11 mouse cellular contexts compared by ENCODE assay signal in genomic region chr11:31386571-31386970, GRCm38 (mm10). TPM values are rescaled to one million over a fixed set of nuclear protein-coding genes. Genes with fewer than 3 reads are reported as not detected.
DNase-seq lines count a peak whose midpoint lies in the region; ATAC-seq lines count a peak whose summit lies in the region.
"Had no signal": no experiment of that assay in that cellular context is flagged by ENCODE, and none has a peak within 500 bp of the region (broad histone marks: within the 10 kb centered on the region; RNA-seq: fewer than 3 reads in every experiment).

No protein-coding gene starts in this region.

- H3K9ac ChIP-seq in heart, embryonic 12.5 days = no peak overlapping the region
- no peak overlapping the region for H3K9ac ChIP-seq in hindbrain, embryonic 11.5 days (ENCODE audit: low read depth, low read length)

- H3K36me3 ChIP-seq in heart, embryonic 12.5 days = no peaks in the 10 kb centered on the region
- no peaks in the 10 kb centered on the region for H3K36me3 ChIP-seq in hindbrain, embryonic 11.5 days (ENCODE audit: control insufficient read depth, insufficient read depth, low read length)

- no peaks in the 10 kb centered on the region for H3K4me1 ChIP-seq in heart, embryonic 12.5 days (replicated peaks)
- H3K4me1 ChIP-seq in brown adipose tissue, adult 24 weeks (ENCODE audit: control insufficient read depth, insufficient read depth, insufficient read length, low read length) = no peaks in the 10 kb centered on the region
- no peaks in the 10 kb centered on the region for H3K4me1 ChIP-seq in hindbrain, embryonic 11.5 days (replicated peaks; ENCODE audit: control insufficient read depth, insufficient read depth, low read length)

- H3K27me3 ChIP-seq in heart, embryonic 12.5 days (replicated peaks) = no peaks in the 10 kb centered on the region
- no peaks in the 10 kb centered on the region for H3K27me3 ChIP-seq in hindbrain, embryonic 11.5 days (ENCODE audit: control insufficient read depth, insufficient read depth, low read length)

- H3K27ac ChIP-seq in heart, embryonic 12.5 days (ENCODE audit: poor library complexity, severe bottlenecking) = no peak overlapping the region
- 0 out of 2 replicates have a peak overlapping the region, but pooled peaks have one; percentile 10 for H3K27ac ChIP-seq in brown adipose tissue, adult 24 weeks (replicated peaks; ENCODE audit: low read depth, low read length)
- H3K27ac ChIP-seq in hindbrain, embryonic 11.5 days (ENCODE audit: low read depth, low read length) = no peak overlapping the region

- H3K9me3 ChIP-seq in heart, embryonic 12.5 days (replicated peaks) = no peaks in the 10 kb centered on the region
- no peaks in the 10 kb centered on the region for H3K9me3 ChIP-seq in hindbrain, embryonic 11.5 days (ENCODE audit: control insufficient read depth, low read length)

- 55% methylated on average over 3 of the region's 3 CpGs for WGBS in heart, embryonic 12.5 days
- 66% methylated on average over 3 of the region's 3 CpGs for WGBS in hindbrain, embryonic 11.5 days

- H3K4me2 ChIP-seq in heart, embryonic 12.5 days = no peak overlapping the region
- H3K4me2 ChIP-seq in hindbrain, embryonic 11.5 days (replicated peaks; ENCODE audit: low read depth, low read length) = no peak overlapping the region

- peak; percentile 20 to 56 for DNase-seq in heart, adult 18-20 months
- DNase-seq in 3T3-L1 (ENCODE audit: low read depth, low spot score) = peak; percentile 73
- DNase-seq in kidney, postnatal 14 days = peak; percentile 65
- no peak for DNase-seq in gastrocnemius, adult 18-20 months (ENCODE audit: low spot score)
- no peak for DNase-seq in hindbrain, embryonic 11.5 days (ENCODE audit: low spot score)
- no peak for DNase-seq in gastrocnemius, adult 8-10 months (ENCODE audit: low spot score in 2 of 2)
- DNase-seq: adrenal gland, postnatal 36 days; heart, postnatal 4 days had no signal

- H3K4me3 ChIP-seq in heart, embryonic 12.5 days = no peak overlapping the region
- H3K4me3 ChIP-seq in brown adipose tissue, adult 24 weeks (ENCODE audit: insufficient read depth, low read depth, low read length) = no peak overlapping the region
- H3K4me3 ChIP-seq in hindbrain, embryonic 11.5 days (ENCODE audit: low read depth, low read length) = no peak overlapping the region

- ATAC-seq in heart, embryonic 12.5 days (ENCODE audit: insufficient number of reproducible peaks, low FRiP score) = no peak
- no peak for ATAC-seq in hindbrain, embryonic 11.5 days (ENCODE audit: low FRiP score)
- ATAC-seq: lung, postnatal 0 days had no signal

RNA-seq across cellular contexts. Expression of gene Stc2, which starts 16.7 kb away (rescaled TPM):
- total RNA-seq in heart, adult 18-20 months (2021) = 10 to 100 TPM; 11.4 to 14.5 TPM
- 3.7 and 3.8 TPM in 2 replicates for polyA plus RNA-seq in heart, embryonic 12.5 days (2016; fragmentation: Nextera tagmentation; extraction: Ambion mirVana)
- polyA plus RNA-seq in brown adipose tissue, adult 24 weeks (2012; ENCODE audit: insufficient read depth, insufficient read length, missing spikeins) = 0.67 and 1.0 TPM in 2 replicates
- 10 to 100 TPM in 1 of 2 experiments, 1 to 10 TPM in 1; 1.2 to 14.1 TPM for total RNA-seq in gastrocnemius, adult 18-20 months (2021)
- 0.64 and 0.96 TPM in 2 replicates for polyA plus RNA-seq in hindbrain, embryonic 11.5 days (2014; fragmentation: Nextera tagmentation; extraction: Ambion mirVana)
- total RNA-seq in gastrocnemius, adult 8-10 months (2022) = 10 to 100 TPM in 1 of 4 experiments, 1 to 10 TPM in 3; 1.1 to 25.7 (median 4.5) TPM

Comparison
In these comparisons a context has a peak if more than half of its experiments do, and no peak if none do; other contexts are left out.
1. DNase-seq: peak in heart, adult 18-20 months (2 of 2), 3T3-L1 (single experiment) and kidney, postnatal 14 days (single experiment); none in gastrocnemius, adult 18-20 months (single experiment), hindbrain, embryonic 11.5 days (single experiment) and gastrocnemius, adult 8-10 months (0 of 2).